Mouse (Mus musculus) adrenal gland, adult 2 months (tissue): Measurements from ENCODE around the gene Syn3. TPM values are rescaled to one million over a fixed set of nuclear protein-coding genes. Genes with fewer than 3 reads are reported as not detected.
A peak's percentile ranks its signal among the peaks of the same experiment; 100 is the strongest.

ENCODE experiments used
- DNase-seq: peaks from one replicate; pipeline ENCODE4 v3.0.0; 2021
- polyA plus RNA-seq: library from polyadenylated mRNA; depleted of rRNA; stranded (reverse); fragments of >200 nt; gene quantifications from 2 replicates; pipeline ENCODE4 v1.2.3, GENCODE M21; 2012
- total RNA-seq, 2 experiments: library from RNA; stranded (reverse); gene quantifications; 2 replicates each; pipeline ENCODE4 v1.2.3; 2021

Syn3 gene
- total and polyA plus RNA-seq, 3 experiments = 1.1 to 3.6 (median 2.7) TPM

- peak; percentile 72 for DNase-seq
Observed at GRCm38 (mm10) chr10:86307235-86307634, 191.5 kb downstream of the Syn3 start.

GRCm38 (mm10) chr10:86304583-86304982, 194.1 kb downstream of the Syn3 start:
- DNase-seq = no peak

- no peak for DNase-seq
Observed at GRCm38 (mm10) chr10:86303495-86303876, 195.2 kb downstream of the Syn3 start.

- DNase-seq = peak; percentile 92
Observed at GRCm38 (mm10) chr10:86302761-86303494, 195.8 kb downstream of the Syn3 start.

GRCm38 (mm10) chr10:86302318-86302648, 196.4 kb downstream of the Syn3 start:
- DNase-seq = no peak

- peak; percentile 62 for DNase-seq
Observed at GRCm38 (mm10) chr10:86301593-86302317, 196.9 kb downstream of the Syn3 start.

GRCm38 (mm10) chr10:86301117-86301490, 197.6 kb downstream of the Syn3 start:
- peak; percentile 76 for DNase-seq

- DNase-seq = peak; percentile 94
Observed at GRCm38 (mm10) chr10:86300293-86301116, 198.2 kb downstream of the Syn3 start, which contains the start of gene Timp3. Gene Timp3, plus strand, starts transcription at chr10:86300372.

- no peak for DNase-seq
Observed at GRCm38 (mm10) chr10:86299795-86300194, 198.9 kb downstream of the Syn3 start.

GRCm38 (mm10) chr10:86298326-86298725, 200.4 kb downstream of the Syn3 start:
- DNase-seq = no peak

- DNase-seq = no peak
Observed at GRCm38 (mm10) chr10:86297307-86297706, 201.4 kb downstream of the Syn3 start.

GRCm38 (mm10) chr10:86296111-86296510, 202.6 kb downstream of the Syn3 start:
- peak; percentile 86 for DNase-seq

- DNase-seq = no peak
Observed at GRCm38 (mm10) chr10:86295454-86296098, 203.1 kb downstream of the Syn3 start.

GRCm38 (mm10) chr10:86294599-86295365, 203.9 kb downstream of the Syn3 start:
- no peak for DNase-seq

- DNase-seq = no peak
Observed at GRCm38 (mm10) chr10:86293880-86294279, 204.8 kb downstream of the Syn3 start.

GRCm38 (mm10) chr10:86290109-86290771, 208.5 kb downstream of the Syn3 start:
- DNase-seq = no peak

GRCm38 (mm10) chr10:86286508-86286907, 212.2 kb downstream of the Syn3 start:
- DNase-seq = peak; percentile 71

- DNase-seq = no peak
Observed at GRCm38 (mm10) chr10:86281238-86281637, 217.5 kb downstream of the Syn3 start.

- DNase-seq = no peak
Observed at GRCm38 (mm10) chr10:86279579-86280168, 219.0 kb downstream of the Syn3 start.

GRCm38 (mm10) chr10:86278481-86278880, 220.2 kb downstream of the Syn3 start:
- DNase-seq = no peak
